Mouse (Mus musculus) lung, embryonic 15.5 days (tissue): ENCODE results near the gene Tnfsf15. TPM values are rescaled to one million over a fixed set of nuclear protein-coding genes. Genes with fewer than 3 reads are reported as not detected.

Experiments used
- ATAC-seq: fragments of 200-750 bp; cut with Nextera tagmentation; 2 replicates; pipeline ENCODE4 v1.8.0; 2017; ENCODE audit warnings: moderate number of reproducible peaks, borderline replicate concordance; ENCODE audit not compliant: low FRiP score, low TSS enrichment; ENCODE audit errors: extremely low read depth
- H3K27ac ChIP-seq: fragments of 300-500 bp; sonication (generic); 2 replicates; pipeline ENCODE4 v1.5.1; 2015; ENCODE audit warnings: moderate library complexity, mild to moderate bottlenecking, inconsistent platforms
- H3K27me3 ChIP-seq: fragments of 300-500 bp; sonication (generic); 2 replicates; pipeline ENCODE4 v1.6.1; 2015; ENCODE audit warnings: inconsistent platforms
- H3K36me3 ChIP-seq: fragments of 300-500 bp; sonication (generic); 2 replicates; pipeline ENCODE4 v1.6.1; 2015; ENCODE audit warnings: inconsistent platforms
- H3K4me1 ChIP-seq: fragments of 300-500 bp; sonication (generic); 2 replicates; pipeline ENCODE4 v1.6.1; 2015; ENCODE audit warnings: inconsistent platforms
- H3K4me2 ChIP-seq: fragments of 300-500 bp; sonication (generic); 2 replicates; pipeline ENCODE4 v1.6.1; 2015; ENCODE audit warnings: inconsistent platforms, mild to moderate bottlenecking, moderate library complexity
- H3K4me3 ChIP-seq: fragments of 300-500 bp; sonication (generic); 2 replicates; pipeline ENCODE4 v1.5.1; 2015; ENCODE audit warnings: mild to moderate bottlenecking, inconsistent platforms
- H3K9ac ChIP-seq: fragments of 300-500 bp; sonication (generic); 2 replicates; pipeline ENCODE4 v1.6.1; 2015; ENCODE audit warnings: inconsistent platforms
- H3K9me3 ChIP-seq: fragments of 300-500 bp; sonication (generic); 2 replicates; pipeline ENCODE4 v1.6.1; 2016; ENCODE audit warnings: inconsistent platforms
- WGBS: fragments of 180-500 bp; shearing (Covaris S2); methylation state at CpG from one replicate; pipeline ENCODE4 v1.1.7; 2015; 5-methylcytosine and 5-hydroxymethylcytosine counted together
- polyA plus RNA-seq: library from polyadenylated mRNA; unstranded; fragments of >200 nt; fragmentation: Nextera tagmentation; extraction: Ambion mirVana; gene quantifications from 2 replicates; pipeline ENCODE4 v1.2.1, GENCODE M21; 2015

Tnfsf15 gene
- polyA plus RNA-seq, 1 experiment from 2014 or later, result 0.27 TPM

GRCm38 (mm10) chr4:63703686-63704085, 41.2 kb downstream of the Tnfsf15 start:
- H3K4me3 ChIP-seq, result no peak overlapping the region
- no peaks in the 10 kb centered on the region for H3K27me3 ChIP-seq
- no peak overlapping the region for H3K9ac ChIP-seq
- ATAC-seq, result no peak
- no peak overlapping the region for H3K27ac ChIP-seq
- H3K9me3 ChIP-seq, result no peaks in the 10 kb centered on the region
- no peaks in the 10 kb centered on the region for H3K36me3 ChIP-seq
- H3K4me2 ChIP-seq, result no peak overlapping the region
- H3K4me1 ChIP-seq, result no peaks in the 10 kb centered on the region; the same call in 1 of the 2 replicates
- 89% methylated on average over 2 of the region's 2 CpGs for WGBS

GRCm38 (mm10) chr4:63702006-63702704, 42.8 kb downstream of the Tnfsf15 start:
- ATAC-seq, result no peak

GRCm38 (mm10) chr4:63699749-63700148, 45.2 kb downstream of the Tnfsf15 start:
- no peak overlapping the region for H3K27ac ChIP-seq
- no peak for ATAC-seq
- no peaks in the 10 kb centered on the region for H3K27me3 ChIP-seq
- no peak overlapping the region for H3K4me2 ChIP-seq
- H3K4me3 ChIP-seq, result no peak overlapping the region
- no peak overlapping the region for H3K9ac ChIP-seq
- WGBS, result 37% methylated on average over 3 of the region's 3 CpGs
- no peaks in the 10 kb centered on the region; the same call in 1 of the 2 replicates for H3K4me1 ChIP-seq
- no peaks in the 10 kb centered on the region for H3K9me3 ChIP-seq
- no peaks in the 10 kb centered on the region for H3K36me3 ChIP-seq

More at GRCm38 (mm10) chr4:63702006-63702704, 42.8 kb downstream of the Tnfsf15 start:
- WGBS, result 84% methylated on average over 4 of the region's 4 CpGs
- H3K4me1 ChIP-seq, result no peaks in the 10 kb centered on the region; the same call in 1 of the 2 replicates
- H3K27me3 ChIP-seq, result no peaks in the 10 kb centered on the region
- H3K4me3 ChIP-seq, result no peak overlapping the region
- H3K4me2 ChIP-seq, result no peak overlapping the region
- no peaks in the 10 kb centered on the region for H3K36me3 ChIP-seq
- H3K9ac ChIP-seq, result no peak overlapping the region
- no peak overlapping the region for H3K27ac ChIP-seq
- no peaks in the 10 kb centered on the region for H3K9me3 ChIP-seq

GRCm38 (mm10) chr4:63696921-63697320, 48.0 kb downstream of the Tnfsf15 start:
- no peaks in the 10 kb centered on the region; the same call in 1 of the 2 replicates for H3K4me1 ChIP-seq
- no peak overlapping the region for H3K27ac ChIP-seq
- H3K4me3 ChIP-seq, result no peak overlapping the region
- no peaks in the 10 kb centered on the region for H3K36me3 ChIP-seq
- no peak overlapping the region for H3K4me2 ChIP-seq
- no peak overlapping the region for H3K9ac ChIP-seq
- H3K9me3 ChIP-seq, result no peaks in the 10 kb centered on the region
- ATAC-seq, result no peak
- WGBS, result 79% methylated on average over 4 of the region's 4 CpGs
- H3K27me3 ChIP-seq, result no peaks in the 10 kb centered on the region

GRCm38 (mm10) chr4:63692351-63692750, 52.6 kb downstream of the Tnfsf15 start:
- no peaks in the 10 kb centered on the region for H3K36me3 ChIP-seq
- no peaks in the 10 kb centered on the region for H3K4me1 ChIP-seq
- H3K4me3 ChIP-seq, result no peak overlapping the region
- H3K9ac ChIP-seq, result no peak overlapping the region
- no peak for ATAC-seq
- no peaks in the 10 kb centered on the region for H3K27me3 ChIP-seq
- no peak overlapping the region for H3K27ac ChIP-seq
- H3K9me3 ChIP-seq, result no peaks in the 10 kb centered on the region
- no peak overlapping the region for H3K4me2 ChIP-seq

GRCm38 (mm10) chr4:63687429-63687828, 57.5 kb downstream of the Tnfsf15 start:
- Histone ChIP-seq H3K36me3 (no peaks in the 10 kb centered on the region), H3K4me1 (peaks cover 20% of the 10 kb centered on the region), H3K4me3 (no peak overlapping the region), H3K4me2 (peak overlapping the region; percentile 1; the same call in 1 of the 2 replicates), H3K27me3 (no peaks in the 10 kb centered on the region), H3K9me3 (no peaks in the 10 kb centered on the region), H3K27ac (no peak overlapping the region), H3K9ac (no peak overlapping the region)
- 34% methylated on average over 8 of the region's 8 CpGs for WGBS
- ATAC-seq, result peak; percentile 40; the same call in 1 of the 2 replicates

- H3K27ac ChIP-seq, result no peak overlapping the region
- no peak overlapping the region for H3K4me3 ChIP-seq
- no peaks in the 10 kb centered on the region for H3K36me3 ChIP-seq
- no peak for ATAC-seq
- no peaks in the 10 kb centered on the region for H3K27me3 ChIP-seq
- H3K9me3 ChIP-seq, result no peaks in the 10 kb centered on the region
- H3K4me1 ChIP-seq, result peaks cover 20% of the 10 kb centered on the region
- H3K4me2 ChIP-seq, result no peak overlapping the region
- H3K9ac ChIP-seq, result no peak overlapping the region
Measured at GRCm38 (mm10) chr4:63686157-63686556, 58.8 kb downstream of the Tnfsf15 start.

- Histone ChIP-seq H3K4me1 (peaks cover 20% of the 10 kb centered on the region), H3K36me3 (no peaks in the 10 kb centered on the region), H3K9me3 (no peaks in the 10 kb centered on the region), H3K4me2 (no peak overlapping the region), H3K4me3 (no peak overlapping the region), H3K9ac (no peak overlapping the region), H3K27ac (no peak overlapping the region), H3K27me3 (no peaks in the 10 kb centered on the region)
- no peak for ATAC-seq
- 26% methylated on average over 4 of the region's 4 CpGs for WGBS
Measured at GRCm38 (mm10) chr4:63685253-63685525, 59.7 kb downstream of the Tnfsf15 start.

- no peaks in the 10 kb centered on the region for H3K9me3 ChIP-seq
- no peak overlapping the region for H3K9ac ChIP-seq
- H3K4me3 ChIP-seq, result no peak overlapping the region
- H3K36me3 ChIP-seq, result no peaks in the 10 kb centered on the region
- peak; percentile 88 for ATAC-seq
- no peak overlapping the region for H3K4me2 ChIP-seq
- 47% methylated on average over 10 of the region's 10 CpGs for WGBS
- no peaks in the 10 kb centered on the region for H3K27me3 ChIP-seq
- peaks cover 20% of the 10 kb centered on the region for H3K4me1 ChIP-seq
- H3K27ac ChIP-seq, result no peak overlapping the region
Measured at GRCm38 (mm10) chr4:63684412-63685252, 60.3 kb downstream of the Tnfsf15 start.

GRCm38 (mm10) chr4:63683716-63684115, 61.2 kb downstream of the Tnfsf15 start:
- H3K9me3 ChIP-seq, result no peaks in the 10 kb centered on the region
- ATAC-seq, result no peak
- H3K4me2 ChIP-seq, result no peak overlapping the region
- no peaks in the 10 kb centered on the region for H3K36me3 ChIP-seq
- H3K4me1 ChIP-seq, result peaks cover 20% of the 10 kb centered on the region
- 92% methylated on average over 6 of the region's 6 CpGs for WGBS
- H3K4me3 ChIP-seq, result no peak overlapping the region
- H3K9ac ChIP-seq, result no peak overlapping the region
- no peaks in the 10 kb centered on the region for H3K27me3 ChIP-seq
- no peak overlapping the region for H3K27ac ChIP-seq

- 67% methylated on average over 11 of the region's 11 CpGs for WGBS
- H3K27me3 ChIP-seq, result no peaks in the 10 kb centered on the region
Measured at GRCm38 (mm10) chr4:63683056-63683455, 61.9 kb downstream of the Tnfsf15 start.

GRCm38 (mm10) chr4:63682441-63682840, 62.5 kb downstream of the Tnfsf15 start:
- WGBS, result 72% methylated on average over 2 of the region's 2 CpGs
- ATAC-seq, result no peak

More at GRCm38 (mm10) chr4:63683056-63683455, 61.9 kb downstream of the Tnfsf15 start:
- peaks cover 20% of the 10 kb centered on the region for H3K4me1 ChIP-seq
- no peaks in the 10 kb centered on the region for H3K36me3 ChIP-seq
- no peaks in the 10 kb centered on the region for H3K9me3 ChIP-seq
- no peak overlapping the region for H3K27ac ChIP-seq
- no peak overlapping the region for H3K9ac ChIP-seq
- H3K4me2 ChIP-seq, result no peak overlapping the region
- ATAC-seq, result no peak
- H3K4me3 ChIP-seq, result no peak overlapping the region

More at GRCm38 (mm10) chr4:63682441-63682840, 62.5 kb downstream of the Tnfsf15 start:
- Histone ChIP-seq H3K27me3 (no peaks in the 10 kb centered on the region), H3K27ac (no peak overlapping the region), H3K36me3 (no peaks in the 10 kb centered on the region), H3K4me1 (peaks cover 20% of the 10 kb centered on the region), H3K4me3 (no peak overlapping the region), H3K9me3 (no peaks in the 10 kb centered on the region), H3K9ac (no peak overlapping the region), H3K4me2 (no peak overlapping the region)
